Mouse (Mus musculus) lung, embryonic 16.5 days (tissue): ENCODE data around the gene Myo1e. TPM values are rescaled to one million over a fixed set of nuclear protein-coding genes. Genes with fewer than 3 reads are reported as not detected.

Source experiments
- ATAC-seq: fragments of 200-750 bp; cut with Nextera tagmentation; 2 replicates; pipeline ENCODE4 v1.8.0; 2017; ENCODE audit warnings: low read depth, mild to moderate bottlenecking, moderate library complexity
- H3K27ac ChIP-seq: fragments of 300-500 bp; sonication (generic); 2 replicates; pipeline ENCODE4 v1.5.1; 2014; ENCODE audit warnings: mild to moderate bottlenecking, control low read depth, low read length
- H3K27me3 ChIP-seq: fragments of 300-500 bp; sonication (generic); 2 replicates; pipeline ENCODE4 v1.6.1; 2014; ENCODE audit warnings: low read depth, low read length, mixed read lengths; ENCODE audit not compliant: control insufficient read depth, insufficient read depth
- H3K36me3 ChIP-seq: fragments of 300-500 bp; sonication (generic); 2 replicates; pipeline ENCODE4 v1.6.1; 2014; ENCODE audit warnings: low read length; ENCODE audit not compliant: control insufficient read depth, insufficient read depth
- H3K4me1 ChIP-seq: fragments of 300-500 bp; sonication (generic); replicated peaks from 2 replicates; pipeline ENCODE4 v1.6.1; 2014; ENCODE audit warnings: low read length, mixed read lengths; ENCODE audit not compliant: control insufficient read depth, insufficient read depth
- H3K4me2 ChIP-seq: fragments of 300-500 bp; sonication (generic); 2 replicates; pipeline ENCODE4 v1.6.1; 2014; ENCODE audit warnings: low read depth, low read length, control low read depth
- H3K4me3 ChIP-seq: fragments of 300-500 bp; sonication (generic); 2 replicates; pipeline ENCODE4 v1.5.1; 2014; ENCODE audit warnings: mild to moderate bottlenecking, low read length, control low read depth
- H3K9ac ChIP-seq: fragments of 300-500 bp; sonication (generic); 2 replicates; pipeline ENCODE4 v1.6.1; 2014; ENCODE audit warnings: low read length, control low read depth
- H3K9me3 ChIP-seq: fragments of 300-500 bp; sonication (generic); 2 replicates; pipeline ENCODE4 v1.6.1; 2016; ENCODE audit warnings: low read length; ENCODE audit not compliant: control insufficient read depth
- WGBS: fragments of 180-500 bp; shearing (Covaris S2); extraction: QIAGEN DNeasy Blood & Tissue Kit; methylation state at CpG from one replicate; pipeline ENCODE4 v1.1.7; 2014; 5-methylcytosine and 5-hydroxymethylcytosine counted together
- polyA plus RNA-seq: library from polyadenylated mRNA; unstranded; fragments of >200 nt; fragmentation: Nextera tagmentation; extraction: Ambion mirVana; gene quantifications from 2 replicates; pipeline ENCODE4 v1.2.1, GENCODE M21; 2015

Myo1e gene
- polyA plus RNA-seq, 1 experiment from 2014 or later = 46.2 TPM

DNA sequence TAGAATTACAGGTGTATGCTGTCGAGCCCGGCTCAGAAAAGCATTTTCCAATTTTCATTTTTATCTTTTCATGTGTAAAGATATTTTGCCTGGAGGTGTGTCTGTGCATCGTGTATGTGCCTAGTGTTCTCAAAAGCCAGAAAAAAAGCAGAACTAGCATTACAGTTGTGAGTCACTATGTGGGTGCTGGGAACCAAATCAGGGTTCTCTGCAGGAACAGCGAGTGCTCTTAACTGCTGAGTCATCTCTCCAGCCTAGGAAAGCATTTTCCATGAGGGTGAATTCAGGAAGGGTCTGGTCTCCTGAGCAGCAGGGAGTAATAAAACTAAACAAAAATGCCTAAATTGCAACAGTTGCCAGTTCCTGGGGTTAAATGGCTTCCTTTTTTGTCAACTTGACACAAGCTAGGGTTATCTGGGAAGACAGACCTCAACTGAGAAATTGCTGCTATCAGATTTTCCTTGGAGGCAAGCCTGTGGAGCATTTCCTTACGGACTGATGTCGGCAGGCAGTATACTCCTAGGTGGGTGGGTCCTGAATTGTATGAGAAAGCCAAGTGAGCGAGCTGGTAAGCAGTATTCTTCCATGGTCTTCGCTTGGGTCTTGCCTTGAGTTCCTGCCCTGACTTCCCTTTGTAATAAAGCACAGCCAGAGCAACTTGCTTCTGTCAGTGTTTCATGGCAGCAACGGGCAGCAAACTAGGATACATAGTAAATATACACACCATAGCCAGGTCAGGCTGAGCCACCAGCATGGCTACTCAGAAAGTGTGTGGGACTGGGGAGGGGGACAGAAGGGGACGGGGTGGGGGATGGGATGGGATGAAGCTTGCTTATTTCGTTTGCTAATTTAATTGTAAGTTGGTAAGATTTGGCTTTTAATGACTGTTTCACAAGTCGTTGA lies 184.8 kb downstream of the Myo1e start:
- Histone ChIP-seq H3K27me3 (no peaks in the 10 kb centered on the region), H3K36me3 (peaks cover 20% of the 10 kb centered on the region), H3K4me1 (no peaks in the 10 kb centered on the region), H3K27ac (no peak overlapping the region), H3K4me3 (no peak overlapping the region), H3K4me2 (no peak overlapping the region), H3K9ac (no peak overlapping the region), H3K9me3 (no peaks in the 10 kb centered on the region)
- no peak for ATAC-seq
- WGBS = 63% methylated on average over 12 of the region's 12 CpGs

DNA sequence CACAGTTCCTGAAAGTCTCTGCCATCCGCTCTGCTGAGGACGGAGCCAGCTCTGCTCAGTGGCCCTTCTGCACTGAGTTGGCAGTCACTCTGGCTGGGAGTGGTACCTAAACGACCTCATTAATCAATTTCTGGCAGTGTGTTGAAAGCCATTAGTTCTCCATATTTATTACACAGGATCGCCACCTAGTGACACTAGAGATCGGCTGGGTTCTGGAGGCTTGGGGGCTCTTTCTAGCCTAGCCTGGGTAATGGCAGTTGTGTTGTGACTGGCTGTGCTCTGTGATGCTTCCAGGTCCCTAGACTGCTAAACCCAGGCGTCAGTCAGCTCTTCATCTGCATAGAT lies 185.4 kb downstream of the Myo1e start:
- Histone ChIP-seq H3K27ac (no peak overlapping the region), H3K9ac (no peak overlapping the region), H3K4me3 (no peak overlapping the region), H3K36me3 (peaks cover 20% of the 10 kb centered on the region), H3K4me1 (no peaks in the 10 kb centered on the region), H3K9me3 (no peaks in the 10 kb centered on the region), H3K27me3 (no peaks in the 10 kb centered on the region), H3K4me2 (no peak overlapping the region)
- 18% methylated on average over 6 of the region's 6 CpGs for WGBS
- peak; percentile 34; the same call in 1 of the 2 replicates for ATAC-seq

DNA sequence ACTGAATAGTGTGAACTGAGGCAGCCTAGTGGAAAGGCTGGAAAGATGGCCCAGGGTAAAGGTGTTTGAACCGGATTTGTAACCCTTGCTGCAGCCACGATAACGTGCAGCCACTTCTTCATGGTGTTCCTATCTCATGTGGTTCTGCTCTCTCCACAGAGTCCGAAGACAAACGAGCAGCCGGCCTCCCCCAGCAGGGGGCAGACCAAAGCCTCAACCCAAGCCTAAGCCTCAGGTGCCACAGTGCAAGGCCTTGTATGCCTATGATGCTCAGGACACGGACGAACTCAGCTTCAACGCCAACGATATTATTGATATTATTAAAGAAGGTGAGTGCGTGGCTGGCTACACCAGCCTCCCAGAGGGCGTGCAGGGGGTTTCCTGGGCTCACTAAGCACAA lies 188.5 kb downstream of the Myo1e start:
- H3K27me3 ChIP-seq = no peaks in the 10 kb centered on the region
- H3K4me3 ChIP-seq = no peak overlapping the region
- H3K9me3 ChIP-seq = no peaks in the 10 kb centered on the region
- WGBS = 84% methylated on average over 12 of the region's 12 CpGs
- no peak overlapping the region for H3K4me2 ChIP-seq
- no peak overlapping the region for H3K9ac ChIP-seq
- H3K36me3 ChIP-seq = peaks cover 18% of the 10 kb centered on the region
- H3K4me1 ChIP-seq = no peaks in the 10 kb centered on the region
- ATAC-seq = no peak
- H3K27ac ChIP-seq = no peak overlapping the region

DNA sequence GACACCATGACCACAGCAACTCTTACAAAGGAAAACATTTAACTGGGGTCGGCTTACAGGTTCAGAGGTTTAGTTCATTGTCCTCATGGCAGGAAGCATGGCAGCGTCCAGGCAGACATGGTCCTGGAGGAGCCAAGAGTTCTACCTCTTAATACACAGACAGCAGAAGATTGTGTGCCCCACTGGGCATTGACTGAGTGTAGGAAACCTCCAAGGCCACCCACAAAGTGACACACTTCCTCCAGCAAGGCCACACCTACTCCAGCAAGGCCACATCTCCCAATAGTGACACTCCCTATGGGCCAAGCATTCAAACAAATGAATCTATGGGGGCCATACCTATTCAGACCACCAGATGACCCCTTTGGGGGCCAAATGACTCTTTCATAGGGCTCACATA lies 188.9 kb downstream of the Myo1e start:
- Histone ChIP-seq H3K27ac (no peak overlapping the region), H3K9ac (no peak overlapping the region), H3K4me3 (no peak overlapping the region), H3K4me1 (no peaks in the 10 kb centered on the region), H3K9me3 (no peaks in the 10 kb centered on the region), H3K27me3 (no peaks in the 10 kb centered on the region), H3K4me2 (no peak overlapping the region), H3K36me3 (peaks cover 16% of the 10 kb centered on the region)
- WGBS = 93% methylated on average over 2 of the region's 2 CpGs
- ATAC-seq = no peak

DNA sequence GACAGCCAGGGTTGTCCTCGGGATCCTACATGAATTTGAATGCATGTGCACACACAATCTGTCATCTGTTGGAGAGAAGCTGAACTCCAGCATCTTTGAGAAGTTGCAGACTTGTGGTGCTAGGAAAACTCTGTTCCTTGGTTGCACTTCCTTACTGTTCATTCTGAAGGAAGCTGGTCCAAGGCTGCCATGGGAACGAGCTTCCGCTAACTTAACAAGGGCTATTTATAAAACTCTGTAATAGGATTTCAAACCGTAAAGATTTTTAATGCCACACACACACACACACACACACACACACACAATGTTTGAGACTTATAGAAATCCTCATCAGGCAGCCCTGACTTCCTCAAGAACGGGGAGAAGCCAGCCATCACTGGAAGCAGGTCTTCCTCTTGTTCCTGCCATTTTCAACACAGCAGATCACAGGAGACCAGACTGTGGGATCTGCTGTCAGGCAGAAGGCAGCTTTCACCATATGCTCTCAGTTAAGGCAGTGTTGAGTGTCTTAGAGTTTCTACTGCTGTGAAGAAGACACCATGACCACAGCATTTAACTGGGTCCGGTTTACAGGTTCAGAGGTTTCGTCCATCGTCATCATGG lies 194.9 kb downstream of the Myo1e start:
- ATAC-seq = no peak
- no peaks in the 10 kb centered on the region for H3K9me3 ChIP-seq
- H3K9ac ChIP-seq = no peak overlapping the region

DNA sequence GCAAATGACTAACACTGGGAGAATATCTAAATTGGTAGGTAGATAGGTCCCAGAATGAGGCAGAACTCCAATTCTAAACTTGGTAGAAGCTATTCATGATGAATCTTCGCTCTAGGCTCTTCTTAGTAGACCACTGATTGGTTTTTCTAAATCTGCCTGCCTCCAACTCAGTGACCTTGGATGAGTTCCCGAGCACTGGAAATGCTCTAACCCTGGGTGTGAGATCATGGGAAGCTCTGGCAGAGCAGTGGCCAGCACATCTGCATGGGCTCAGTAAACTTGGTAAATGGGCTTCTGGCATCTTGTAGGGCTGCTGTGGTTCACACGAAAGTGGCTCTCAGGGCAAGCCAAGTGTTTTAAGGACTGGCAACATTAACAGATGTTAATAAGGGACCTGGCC lies 199.4 kb downstream of the Myo1e start:
- no peak overlapping the region for H3K27ac ChIP-seq
- ATAC-seq = no peak
- WGBS = 83% methylated on average over 3 of the region's 3 CpGs
- no peaks in the 10 kb centered on the region for H3K27me3 ChIP-seq
- no peaks in the 10 kb centered on the region for H3K4me1 ChIP-seq
- no peaks in the 10 kb centered on the region for H3K9me3 ChIP-seq
- no peak overlapping the region for H3K9ac ChIP-seq
- no peak overlapping the region for H3K4me3 ChIP-seq
- peaks cover 33% of the 10 kb centered on the region for H3K36me3 ChIP-seq
- no peak overlapping the region for H3K4me2 ChIP-seq

More for the DNA sequence above, 194.9 kb downstream of the Myo1e start:
- Histone ChIP-seq H3K4me1 (no peaks in the 10 kb centered on the region), H3K27me3 (no peaks in the 10 kb centered on the region), H3K27ac (no peak overlapping the region), H3K36me3 (peaks cover 6% of the 10 kb centered on the region), H3K4me3 (no peak overlapping the region), H3K4me2 (no peak overlapping the region)
- WGBS = 88% methylated on average over 8 of the region's 8 CpGs

DNA sequence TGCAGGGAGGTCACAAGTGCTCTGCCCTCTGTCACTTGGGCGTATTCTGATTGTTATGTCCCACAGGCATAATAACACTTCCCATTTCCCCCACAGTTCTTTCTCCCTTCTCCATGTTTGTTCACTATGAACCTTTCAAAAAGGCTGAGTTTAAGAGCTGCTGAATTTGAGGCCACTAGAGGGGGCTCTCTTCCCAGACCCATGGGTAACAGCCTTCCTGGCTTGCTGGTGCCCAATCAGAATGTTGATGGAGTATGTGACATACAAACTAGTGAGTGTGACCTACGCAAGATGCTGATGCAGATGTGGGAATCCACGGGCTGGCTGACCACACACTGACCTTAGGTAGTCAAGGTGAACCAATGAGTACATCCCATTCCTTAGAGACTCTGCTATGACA lies 201.6 kb downstream of the Myo1e start:
- Histone ChIP-seq H3K36me3 (peaks cover 50% of the 10 kb centered on the region), H3K27me3 (no peaks in the 10 kb centered on the region), H3K4me1 (no peaks in the 10 kb centered on the region), H3K4me2 (no peak overlapping the region), H3K9ac (no peak overlapping the region), H3K9me3 (no peaks in the 10 kb centered on the region), H3K27ac (no peak overlapping the region), H3K4me3 (no peak overlapping the region)
- WGBS = 72% methylated on average over 3 of the region's 3 CpGs
- no peak for ATAC-seq

DNA sequence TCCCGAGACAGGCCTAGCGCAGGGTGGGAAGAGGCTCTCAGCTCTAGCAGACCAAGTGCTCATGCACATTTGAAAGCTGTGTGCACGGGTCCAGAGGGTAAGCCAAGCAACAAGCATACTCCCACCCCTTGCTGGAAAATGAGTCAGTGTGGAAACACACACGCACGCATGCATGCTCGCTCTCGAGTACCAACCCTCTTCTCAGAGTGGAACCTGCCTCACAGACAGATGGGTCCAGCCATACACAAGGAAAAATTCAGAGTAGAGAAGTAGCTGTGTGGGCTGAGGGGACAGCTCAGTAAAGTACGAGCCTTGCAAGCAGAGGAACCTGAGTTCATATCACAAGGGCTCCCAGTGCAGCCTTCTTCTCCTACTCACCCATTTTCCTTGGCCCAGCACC lies 202.6 kb downstream of the Myo1e start:
- Histone ChIP-seq H3K36me3 (peaks cover 52% of the 10 kb centered on the region), H3K9me3 (no peaks in the 10 kb centered on the region), H3K27ac (no peak overlapping the region), H3K27me3 (no peaks in the 10 kb centered on the region), H3K4me2 (no peak overlapping the region), H3K4me3 (no peak overlapping the region), H3K4me1 (no peaks in the 10 kb centered on the region), H3K9ac (no peak overlapping the region)
- no peak for ATAC-seq
- WGBS = 93% methylated on average over 8 of the region's 8 CpGs

DNA sequence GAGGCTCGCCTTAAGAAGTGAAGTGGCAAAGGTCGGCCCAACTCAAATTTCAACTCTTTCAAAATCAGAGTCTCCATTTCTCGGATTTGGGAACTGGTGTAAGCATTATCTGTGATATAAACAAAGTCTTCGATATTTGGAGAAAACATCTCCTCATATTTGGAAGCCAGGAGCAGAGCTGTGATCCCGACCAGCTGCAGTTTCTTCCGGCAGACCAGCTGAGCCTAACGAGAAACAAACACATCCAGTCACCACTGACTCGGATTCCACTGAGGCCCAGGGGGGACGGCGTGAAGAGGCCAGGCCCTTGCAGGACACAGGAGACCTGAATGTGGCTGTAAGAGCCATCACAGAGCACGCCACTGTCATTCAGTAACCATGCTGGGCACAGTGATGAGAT lies 203.5 kb downstream of the Myo1e start:
- Histone ChIP-seq H3K4me3 (no peak overlapping the region), H3K27ac (no peak overlapping the region), H3K4me1 (no peaks in the 10 kb centered on the region), H3K9me3 (no peaks in the 10 kb centered on the region), H3K36me3 (peaks cover 52% of the 10 kb centered on the region), H3K4me2 (no peak overlapping the region), H3K9ac (no peak overlapping the region), H3K27me3 (no peaks in the 10 kb centered on the region)
- peak; percentile 64 for ATAC-seq
- WGBS = 52% methylated on average over 11 of the region's 11 CpGs
